Mouse (Mus musculus) kidney, postnatal 25 days (tissue): Measurements from ENCODE around the gene Mtrf1l.
A peak's percentile ranks its signal among the peaks of the same experiment; 100 is the strongest.

Experiments
- DNase-seq, 2 experiments: peaks; one replicate each; pipeline ENCODE4 v3.0.0; 2021; ENCODE audit warnings: mixed read lengths in 2 of 2

Mtrf1l gene

GRCm38 (mm10) chr10:5823740-5824491 lies at the start of gene Mtrf1l:
Gene Mtrf1l (minus strand): TSS chr10:5823910.
- peak; percentile 98 to 99 for DNase-seq

GRCm38 (mm10) chr10:5871081-5871480 lies 47.4 kb upstream of the Mtrf1l start:
- DNase-seq = no peak

DNA sequence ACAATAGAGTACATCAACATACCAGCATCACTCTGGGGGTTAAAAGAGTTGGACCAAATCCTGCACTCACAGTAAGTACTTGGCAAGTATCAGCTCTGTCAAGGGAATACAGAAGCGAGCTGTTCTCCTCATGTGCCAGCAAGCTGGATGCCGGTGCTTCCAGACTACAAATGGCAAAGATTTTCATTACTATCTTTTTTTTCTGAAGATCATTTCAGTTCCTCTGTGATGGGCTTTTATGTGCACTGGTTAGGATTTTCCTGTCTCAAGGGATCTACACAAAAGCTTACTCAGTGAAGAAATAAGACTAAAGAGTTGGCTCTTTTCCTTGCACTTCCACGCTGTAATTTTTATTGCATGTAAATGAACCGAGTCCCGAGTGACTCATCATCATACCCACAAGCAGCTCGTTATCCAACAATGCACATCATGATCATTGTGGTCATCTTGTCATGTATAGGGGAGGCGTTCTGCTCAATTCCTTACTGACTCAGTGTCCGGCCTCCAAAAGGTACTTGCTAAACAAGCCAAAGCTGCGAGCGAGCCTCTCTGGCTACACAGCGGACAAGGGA lies 44.4 kb upstream of the Mtrf1l start:
- DNase-seq = no peak

GRCm38 (mm10) chr10:5865996-5866395 lies 42.3 kb upstream of the Mtrf1l start:
- no peak for DNase-seq

GRCm38 (mm10) chr10:5862669-5863068 lies 39.0 kb upstream of the Mtrf1l start:
- no peak for DNase-seq

DNA sequence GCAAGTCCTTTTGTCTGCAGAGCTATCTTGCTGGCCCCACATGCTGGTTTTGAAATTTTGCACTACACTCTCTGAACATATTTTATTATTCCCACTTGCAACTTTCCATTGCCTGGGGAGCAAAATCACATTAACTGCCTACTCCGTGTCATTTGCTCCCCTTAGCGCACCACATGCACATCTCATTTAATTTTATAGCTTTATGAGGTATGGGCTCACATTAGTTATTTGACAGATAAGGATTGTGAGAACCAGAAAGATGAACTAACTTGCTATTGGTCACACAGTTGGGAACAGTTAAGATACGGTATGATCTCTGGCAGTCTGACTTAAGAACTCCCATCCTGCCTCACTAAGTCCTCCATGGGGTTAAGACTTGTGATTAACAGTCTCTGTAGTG lies 37.1 kb upstream of the Mtrf1l start:
- DNase-seq = no peak

- peak in 1 of 2 experiments; percentile 35 for DNase-seq
These were observed 36.0 kb upstream of the Mtrf1l start for GRCm38 (mm10) chr10:5859729-5860128.

GRCm38 (mm10) chr10:5857996-5858549 lies 34.4 kb upstream of the Mtrf1l start:
- DNase-seq = no peak

DNA sequence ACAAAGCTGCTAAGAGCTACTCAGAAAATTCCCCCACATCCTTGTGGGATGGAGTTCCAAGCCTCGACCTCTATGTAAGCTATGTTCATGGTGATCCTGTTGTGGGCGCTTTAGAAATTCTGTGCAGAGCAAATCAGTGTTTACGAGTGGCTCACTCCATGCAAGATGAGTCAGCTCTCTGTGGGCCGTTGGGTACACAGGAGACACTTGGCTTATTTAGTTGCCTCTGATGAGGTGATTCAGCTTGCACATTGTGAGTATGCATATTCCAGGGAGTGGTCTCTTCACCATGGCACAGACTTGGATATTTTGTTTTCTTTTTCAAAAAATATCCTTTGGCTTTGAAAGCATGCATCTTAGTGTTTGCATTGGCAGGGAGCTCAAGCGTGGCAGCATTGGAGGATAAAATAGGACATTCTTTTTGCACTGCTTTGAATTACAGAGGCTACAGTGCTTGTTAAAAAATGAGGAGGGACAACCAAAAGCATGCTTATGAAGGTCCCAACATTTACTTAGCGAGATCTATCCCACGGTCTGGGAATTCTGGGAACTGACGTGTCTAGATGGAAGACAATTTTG lies 29.7 kb upstream of the Mtrf1l start:
- no peak for DNase-seq

DNA sequence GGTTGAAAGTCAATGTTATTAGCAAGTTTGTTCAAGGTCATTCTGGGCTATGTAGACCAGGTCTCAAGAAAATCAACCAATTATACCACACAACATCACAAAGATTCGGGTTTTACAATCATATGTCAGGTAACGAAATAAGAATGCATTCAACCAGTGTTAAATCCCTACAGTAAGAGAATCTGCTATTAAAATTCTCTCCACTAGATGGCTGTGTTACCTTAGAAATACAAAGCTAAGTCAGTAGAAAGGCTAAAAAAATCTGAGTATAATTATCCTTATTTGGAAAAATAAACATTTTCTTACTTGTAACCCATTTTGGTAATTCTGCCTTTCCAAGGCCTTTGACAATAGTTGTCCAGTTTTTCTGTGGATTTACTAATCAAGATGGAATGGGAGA lies 23.2 kb upstream of the Mtrf1l start:
- DNase-seq = no peak

DNA sequence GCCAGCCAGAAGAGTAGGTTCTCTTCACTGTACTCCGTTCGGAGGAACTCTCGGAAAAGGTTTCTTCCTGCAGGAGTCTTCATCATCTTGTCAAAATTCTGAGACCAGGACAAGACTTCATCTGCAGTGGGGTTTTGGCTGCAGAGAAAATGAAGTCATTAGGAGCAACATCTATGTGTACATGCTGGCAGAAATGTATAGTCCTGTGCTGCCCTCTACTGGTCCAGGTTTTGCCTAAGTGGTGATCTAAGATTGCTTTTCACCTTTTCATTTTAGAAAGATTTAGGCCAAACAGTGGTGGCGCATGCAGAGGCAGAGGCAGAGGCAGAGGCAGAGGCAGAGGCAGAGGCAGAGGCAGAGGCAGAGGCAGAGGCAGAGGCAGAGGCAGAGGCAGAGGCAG lies 17.7 kb upstream of the Mtrf1l start:
- peak; percentile 48 to 82 for DNase-seq

DNA sequence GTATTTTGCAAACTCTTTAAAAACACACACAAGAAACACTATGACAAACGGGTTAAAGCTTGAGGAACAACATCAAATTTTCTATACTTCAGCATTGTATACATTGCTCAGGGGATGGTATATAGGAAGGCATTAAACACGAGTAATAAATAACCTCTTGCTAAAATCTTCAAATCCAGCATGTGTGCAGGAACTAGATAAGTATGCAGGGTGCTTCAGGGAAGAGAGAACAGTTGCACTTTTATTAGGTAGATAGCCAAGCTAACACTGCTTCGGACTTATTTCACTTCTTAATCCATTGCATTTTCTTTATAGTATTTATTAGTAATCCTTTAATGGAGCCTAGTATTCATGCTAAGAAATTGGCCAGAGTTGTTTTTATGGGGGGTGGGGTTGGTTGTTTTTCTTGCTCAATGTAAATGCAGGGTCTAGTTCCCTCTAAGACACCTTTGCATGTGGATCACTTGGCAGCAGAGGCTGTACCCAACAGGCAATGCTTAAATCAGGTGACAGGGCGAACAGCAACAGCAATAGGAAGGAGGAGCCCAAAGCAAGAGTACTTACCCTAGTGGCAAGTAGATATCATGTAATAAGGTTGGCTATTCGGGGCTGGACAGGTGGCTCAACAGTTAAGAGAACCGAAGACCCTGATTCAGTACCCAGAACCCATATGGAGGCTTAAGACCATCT lies 2.8 kb upstream of the Mtrf1l start:
- DNase-seq = no peak

GRCm38 (mm10) chr10:5824779-5825178 lies 1.1 kb upstream of the Mtrf1l start:
- DNase-seq = peak in 1 of 2 experiments; percentile 64

- peak in 1 of 2 experiments; percentile 15 for DNase-seq
These were observed 395 bp downstream of the Mtrf1l start for GRCm38 (mm10) chr10:5823291-5823739.

DNA sequence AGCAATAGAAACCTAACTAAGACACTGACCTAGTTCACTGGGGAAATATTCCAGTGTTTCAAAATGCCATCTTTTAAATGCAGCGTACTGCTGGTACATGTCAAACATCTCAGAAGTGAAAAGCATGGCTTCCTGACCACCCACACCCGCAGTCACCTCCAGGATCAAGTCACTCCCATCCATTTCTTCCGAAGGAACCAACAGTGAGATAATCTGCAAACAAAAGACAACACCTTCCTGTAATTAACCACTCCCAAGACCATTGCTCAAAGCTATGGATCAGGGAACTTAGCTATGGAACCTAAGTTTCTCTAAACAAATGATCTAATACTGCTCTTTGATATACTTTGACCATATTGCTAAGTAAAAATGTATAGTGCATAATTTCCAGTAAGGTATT lies 4.9 kb downstream of the Mtrf1l start:
- no peak for DNase-seq

DNA sequence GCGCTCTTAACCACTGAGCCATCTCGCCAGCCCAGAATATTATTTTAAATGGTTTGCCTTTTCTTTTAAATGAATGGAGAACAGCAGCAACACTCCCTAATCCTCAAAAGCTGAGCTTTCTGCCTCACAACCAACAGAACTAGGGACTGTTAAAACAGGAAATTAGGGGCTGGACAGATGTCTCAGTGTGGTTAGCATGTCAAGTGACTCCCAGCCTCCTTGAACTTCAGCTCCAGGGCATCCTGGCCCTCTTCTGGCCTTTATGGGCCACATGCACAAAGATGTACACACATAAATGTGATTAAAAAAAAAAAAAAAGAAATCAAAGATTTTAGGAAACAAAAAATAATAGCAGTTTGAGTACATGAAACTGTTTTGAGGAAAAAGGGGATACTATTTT lies 7.7 kb downstream of the Mtrf1l start:
- no peak for DNase-seq

- DNase-seq = no peak
These were observed 10.0 kb downstream of the Mtrf1l start for GRCm38 (mm10) chr10:5813724-5814123.

DNA sequence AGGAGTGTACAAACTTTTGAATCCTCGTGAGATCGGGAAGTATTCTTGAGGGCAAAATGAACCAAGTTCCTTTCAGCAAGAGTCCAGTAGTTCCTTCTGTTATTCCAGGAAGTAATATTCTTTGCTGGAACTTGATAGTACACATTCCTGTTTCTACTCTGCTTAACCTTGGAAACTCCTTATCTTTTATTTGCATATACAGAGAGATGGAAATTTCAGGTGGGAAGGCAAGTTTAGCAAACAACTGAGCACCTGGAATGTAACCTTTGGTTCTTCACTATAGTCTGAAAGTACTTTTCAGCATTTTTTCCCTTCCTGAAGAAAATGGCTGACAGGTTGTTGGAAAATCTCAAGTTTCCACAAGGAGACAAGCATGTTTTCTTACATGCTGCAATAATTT lies 16.0 kb downstream of the Mtrf1l start:
- no peak for DNase-seq

DNA sequence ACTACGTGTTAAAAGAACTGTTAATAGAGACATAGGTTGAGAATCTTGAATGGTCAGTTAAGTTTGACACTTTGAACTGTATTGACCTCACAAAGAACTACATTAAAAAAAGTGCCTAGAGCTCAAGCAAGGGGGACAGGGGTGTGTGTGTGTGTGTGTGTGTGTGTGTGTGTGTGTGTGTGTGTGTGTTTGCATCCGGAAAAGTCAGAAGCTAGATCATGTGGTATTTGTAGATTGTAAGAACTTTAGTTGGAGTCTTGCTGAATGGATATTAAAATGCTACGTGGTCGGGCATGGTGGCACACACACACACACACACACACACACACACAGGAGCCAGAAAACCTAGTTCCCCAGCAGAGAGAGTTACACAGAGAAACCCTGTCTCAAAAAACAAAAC lies 16.7 kb downstream of the Mtrf1l start:
- DNase-seq = no peak

DNA sequence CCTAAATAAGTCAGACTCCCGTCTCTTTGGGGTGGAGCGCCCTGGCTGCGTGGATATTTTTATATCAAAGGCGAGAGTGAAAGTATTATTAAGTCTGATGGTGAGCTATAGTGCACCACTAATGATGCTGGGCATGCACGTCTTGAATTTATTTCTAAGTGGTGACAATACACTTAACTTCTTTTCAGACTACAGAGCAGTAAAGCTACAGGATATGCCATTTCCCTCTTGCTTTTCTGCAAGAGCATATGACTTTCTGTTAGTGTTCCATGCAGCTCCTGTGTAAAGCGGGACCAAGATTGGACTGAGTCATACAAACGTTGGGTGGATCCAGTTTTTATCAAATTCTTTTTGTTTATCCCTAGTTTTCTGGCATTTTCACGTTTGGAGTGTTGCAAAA lies 17.3 kb downstream of the Mtrf1l start:
- DNase-seq = peak in 1 of 2 experiments; percentile 9

GRCm38 (mm10) chr10:5805731-5806307 lies 17.9 kb downstream of the Mtrf1l start:
- peak; percentile 95 to 98 for DNase-seq

GRCm38 (mm10) chr10:5805243-5805730 lies 18.4 kb downstream of the Mtrf1l start, which contains the start of gene Fbxo5:
Gene Fbxo5 (minus strand): TSS chr10:5805600.
- DNase-seq = peak; percentile 98 to 99
